Mouse (Mus musculus): ENCODE results near the gene Rap2a. TPM values are rescaled to one million over a fixed set of nuclear protein-coding genes. Genes with fewer than 3 reads are reported as not detected.

Rap2a gene
- 31.0 and 31.1 TPM in 2 replicates for polyA plus RNA-seq (2011; ENCODE audit: insufficient read length, low read depth, missing spikeins)

GRCm38 (mm10) chr14:120477982-120478568 lies at the start of gene Rap2a:
Rap2a (plus strand) TSS chr14:120478444.
- TF ChIP-seq CTCF (IDR thresholded peaks at IDR 0.05; ENCODE audit: borderline replicate concordance, insufficient read depth, low read length): no peak
- TF ChIP-seq POLR2A (IDR thresholded peaks at IDR 0.05; ENCODE audit: low read depth, low read length): peak; percentile 88
- H3K27ac ChIP-seq (ENCODE audit: insufficient read depth, low read length): peak within 1 kb of the TSS; percentile 94
- H3K4me1 ChIP-seq (ENCODE audit: control insufficient read depth, insufficient read depth, low read length): peaks cover 7% of the 10 kb centered on the region; the same call in 1 of the 2 replicates
- H3K4me3 ChIP-seq (ENCODE audit: insufficient read depth, low read length): peak within 1 kb of the TSS; percentile 70

DNA sequence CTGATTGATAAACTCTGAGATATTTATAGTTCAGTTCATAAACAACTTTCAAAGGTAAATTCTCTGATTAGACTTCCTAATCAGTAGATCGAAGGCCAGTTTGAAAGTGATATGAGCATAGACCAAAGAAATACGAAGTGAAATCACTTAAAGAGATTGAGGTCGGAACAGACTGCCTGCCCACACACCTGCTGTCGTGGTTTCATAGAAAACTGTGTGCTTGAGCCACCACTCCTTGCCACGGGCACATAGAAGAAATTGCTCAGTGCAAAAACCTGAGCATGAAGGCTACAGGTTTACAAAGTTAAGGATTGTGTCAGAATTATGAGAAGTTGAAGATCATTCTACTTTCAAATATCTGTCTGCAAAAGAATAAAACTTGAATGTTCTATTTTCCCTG lies 49.7 kb upstream of the Rap2a start:
- TF ChIP-seq POLR2A (IDR thresholded peaks at IDR 0.05; ENCODE audit: low read depth, low read length) (no peak), CTCF (IDR thresholded peaks at IDR 0.05; ENCODE audit: borderline replicate concordance, insufficient read depth, low read length) (no peak)
- Histone ChIP-seq H3K27ac (ENCODE audit: insufficient read depth, low read length) (peak overlapping the region; percentile 54), H3K4me3 (ENCODE audit: insufficient read depth, low read length) (no peak overlapping the region), H3K4me1 (ENCODE audit: control insufficient read depth, insufficient read depth, low read length) (peaks cover 3% of the 10 kb centered on the region; the same call in 1 of the 2 replicates)

- Histone ChIP-seq H3K4me1 (ENCODE audit: control insufficient read depth, insufficient read depth, low read length) (peaks cover 4% of the 10 kb centered on the region), H3K4me3 (ENCODE audit: insufficient read depth, low read length) (no peak overlapping the region), H3K27ac (ENCODE audit: insufficient read depth, low read length) (peak overlapping the region; percentile 61; the same call in 1 of the 2 replicates)
- TF ChIP-seq CTCF (IDR thresholded peaks at IDR 0.05; ENCODE audit: borderline replicate concordance, insufficient read depth, low read length) (no peak), POLR2A (IDR thresholded peaks at IDR 0.05; ENCODE audit: low read depth, low read length) (no peak)
These were observed 45.5 kb upstream of the Rap2a start for GRCm38 (mm10) chr14:120432773-120433172.

DNA sequence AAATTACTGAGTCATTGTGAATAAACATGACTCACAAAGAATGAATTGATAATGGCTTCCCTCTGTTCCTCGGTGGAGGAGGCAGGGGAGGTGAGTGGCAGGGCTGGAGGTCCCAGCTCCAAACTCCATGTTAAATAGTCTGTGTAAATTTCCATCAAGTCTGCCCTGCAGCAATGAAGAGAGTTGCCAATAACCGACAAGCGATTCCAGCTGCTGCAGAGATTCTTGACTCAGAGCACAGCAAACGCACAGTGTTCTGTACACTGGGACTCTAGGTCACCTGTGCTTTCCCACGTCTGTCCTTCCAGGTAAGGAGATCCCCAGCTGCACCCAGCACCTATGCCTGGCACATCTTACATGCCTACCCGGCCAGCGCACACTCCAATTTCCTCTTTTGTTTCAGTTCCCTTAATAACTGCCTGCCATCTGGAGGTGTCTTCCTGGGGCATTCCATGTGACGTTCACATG lies 44.3 kb upstream of the Rap2a start:
- TF ChIP-seq POLR2A (IDR thresholded peaks at IDR 0.05; ENCODE audit: low read depth, low read length) (no peak), CTCF (IDR thresholded peaks at IDR 0.05; ENCODE audit: borderline replicate concordance, insufficient read depth, low read length) (no peak)
- Histone ChIP-seq H3K4me3 (ENCODE audit: insufficient read depth, low read length) (no peak overlapping the region), H3K27ac (ENCODE audit: insufficient read depth, low read length) (peak overlapping the region; percentile 66), H3K4me1 (ENCODE audit: control insufficient read depth, insufficient read depth, low read length) (peaks cover 4% of the 10 kb centered on the region)

GRCm38 (mm10) chr14:120434831-120435230 lies 43.4 kb upstream of the Rap2a start:
- TF ChIP-seq CTCF (IDR thresholded peaks at IDR 0.05; ENCODE audit: borderline replicate concordance, insufficient read depth, low read length) (no peak), POLR2A (IDR thresholded peaks at IDR 0.05; ENCODE audit: low read depth, low read length) (no peak)
- no peak overlapping the region for H3K4me3 ChIP-seq (ENCODE audit: insufficient read depth, low read length)
- H3K27ac ChIP-seq (ENCODE audit: insufficient read depth, low read length): no peak overlapping the region
- peaks cover 4% of the 10 kb centered on the region for H3K4me1 ChIP-seq (ENCODE audit: control insufficient read depth, insufficient read depth, low read length)

- H3K27ac ChIP-seq (ENCODE audit: insufficient read depth, low read length): peak overlapping the region; percentile 30; the same call in 1 of the 2 replicates
- no peak overlapping the region for H3K4me3 ChIP-seq (ENCODE audit: insufficient read depth, low read length)
- H3K4me1 ChIP-seq (ENCODE audit: control insufficient read depth, insufficient read depth, low read length): peaks cover 6% of the 10 kb centered on the region
- no peak for TF ChIP-seq POLR2A (IDR thresholded peaks at IDR 0.05; ENCODE audit: low read depth, low read length)
- no peak for TF ChIP-seq CTCF (IDR thresholded peaks at IDR 0.05; ENCODE audit: borderline replicate concordance, insufficient read depth, low read length)
These were observed 37.5 kb upstream of the Rap2a start for GRCm38 (mm10) chr14:120440716-120441115.

GRCm38 (mm10) chr14:120441256-120441655 lies 37.0 kb upstream of the Rap2a start:
- TF ChIP-seq POLR2A (IDR thresholded peaks at IDR 0.05; ENCODE audit: low read depth, low read length): no peak
- TF ChIP-seq CTCF (IDR thresholded peaks at IDR 0.05; ENCODE audit: borderline replicate concordance, insufficient read depth, low read length): no peak

DNA sequence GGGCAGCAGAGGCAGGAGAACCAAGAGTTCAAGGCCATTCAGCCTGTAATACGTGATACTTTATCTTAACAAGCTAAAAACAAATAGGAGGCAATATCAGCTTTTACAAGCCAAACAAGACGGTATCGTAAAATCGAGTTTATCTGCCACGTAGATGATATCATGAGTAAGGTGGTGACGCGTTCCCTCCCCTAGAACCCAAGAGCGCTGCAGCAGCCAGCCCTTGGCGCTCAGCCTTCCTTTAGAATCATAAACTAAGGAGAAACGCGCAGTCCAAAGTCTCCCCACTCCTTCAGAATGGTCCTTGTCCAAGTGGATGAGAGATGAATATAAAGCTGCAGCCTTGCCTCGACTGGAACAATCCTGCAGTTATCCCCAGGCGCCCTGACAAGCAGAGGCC lies 36.4 kb upstream of the Rap2a start:
- Histone ChIP-seq H3K4me1 (ENCODE audit: control insufficient read depth, insufficient read depth, low read length) (peaks cover 6% of the 10 kb centered on the region), H3K4me3 (ENCODE audit: insufficient read depth, low read length) (no peak overlapping the region), H3K27ac (ENCODE audit: insufficient read depth, low read length) (no peak overlapping the region)
- TF ChIP-seq CTCF (IDR thresholded peaks at IDR 0.05; ENCODE audit: borderline replicate concordance, insufficient read depth, low read length) (no peak), POLR2A (IDR thresholded peaks at IDR 0.05; ENCODE audit: low read depth, low read length) (no peak)

More at GRCm38 (mm10) chr14:120441256-120441655, 37.0 kb upstream of the Rap2a start:
- Histone ChIP-seq H3K27ac (ENCODE audit: insufficient read depth, low read length) (no peak overlapping the region), H3K4me1 (ENCODE audit: control insufficient read depth, insufficient read depth, low read length) (peaks cover 6% of the 10 kb centered on the region), H3K4me3 (ENCODE audit: insufficient read depth, low read length) (no peak overlapping the region)

DNA sequence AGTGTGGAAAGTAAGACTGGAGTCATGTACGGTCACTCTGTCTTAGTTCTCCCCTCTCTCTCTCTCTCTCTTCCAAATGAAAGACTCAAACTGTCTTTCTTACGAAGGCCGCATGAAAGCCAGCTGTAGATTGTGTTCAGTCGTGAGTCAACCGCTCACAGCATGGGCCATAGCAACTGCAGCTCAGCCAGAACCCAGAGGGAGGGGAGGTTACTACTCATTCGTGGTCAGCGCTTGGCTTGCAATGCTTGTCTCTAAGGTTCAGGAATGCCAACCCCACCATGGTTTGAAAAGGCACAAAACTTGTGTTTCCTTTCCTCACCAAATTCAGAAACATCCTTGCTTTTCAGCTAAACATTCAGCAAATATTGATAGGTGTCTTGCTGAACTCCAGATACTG lies 24.0 kb upstream of the Rap2a start:
- H3K4me1 ChIP-seq (ENCODE audit: control insufficient read depth, insufficient read depth, low read length): no peaks in the 10 kb centered on the region
- peak overlapping the region; percentile 9; the same call in 1 of the 2 replicates for H3K27ac ChIP-seq (ENCODE audit: insufficient read depth, low read length)
- no peak for TF ChIP-seq POLR2A (IDR thresholded peaks at IDR 0.05; ENCODE audit: low read depth, low read length)
- TF ChIP-seq CTCF (IDR thresholded peaks at IDR 0.05; ENCODE audit: borderline replicate concordance, insufficient read depth, low read length): no peak

More for the DNA sequence above, 24.0 kb upstream of the Rap2a start:
- H3K4me3 ChIP-seq (ENCODE audit: insufficient read depth, low read length): no peak overlapping the region

Measured in embryonic fibroblast, embryonic 13.5 days (primary cell).